Mouse (Mus musculus) spleen, postnatal 4 days (tissue): ENCODE data around the gene Tctex1d4.

Experiments
- DNase-seq, 2 experiments: peaks; one replicate each; pipeline ENCODE4 v3.0.0; 2022; ENCODE audit warnings: low spot score in 2 of 2

Tctex1d4 gene

DNA sequence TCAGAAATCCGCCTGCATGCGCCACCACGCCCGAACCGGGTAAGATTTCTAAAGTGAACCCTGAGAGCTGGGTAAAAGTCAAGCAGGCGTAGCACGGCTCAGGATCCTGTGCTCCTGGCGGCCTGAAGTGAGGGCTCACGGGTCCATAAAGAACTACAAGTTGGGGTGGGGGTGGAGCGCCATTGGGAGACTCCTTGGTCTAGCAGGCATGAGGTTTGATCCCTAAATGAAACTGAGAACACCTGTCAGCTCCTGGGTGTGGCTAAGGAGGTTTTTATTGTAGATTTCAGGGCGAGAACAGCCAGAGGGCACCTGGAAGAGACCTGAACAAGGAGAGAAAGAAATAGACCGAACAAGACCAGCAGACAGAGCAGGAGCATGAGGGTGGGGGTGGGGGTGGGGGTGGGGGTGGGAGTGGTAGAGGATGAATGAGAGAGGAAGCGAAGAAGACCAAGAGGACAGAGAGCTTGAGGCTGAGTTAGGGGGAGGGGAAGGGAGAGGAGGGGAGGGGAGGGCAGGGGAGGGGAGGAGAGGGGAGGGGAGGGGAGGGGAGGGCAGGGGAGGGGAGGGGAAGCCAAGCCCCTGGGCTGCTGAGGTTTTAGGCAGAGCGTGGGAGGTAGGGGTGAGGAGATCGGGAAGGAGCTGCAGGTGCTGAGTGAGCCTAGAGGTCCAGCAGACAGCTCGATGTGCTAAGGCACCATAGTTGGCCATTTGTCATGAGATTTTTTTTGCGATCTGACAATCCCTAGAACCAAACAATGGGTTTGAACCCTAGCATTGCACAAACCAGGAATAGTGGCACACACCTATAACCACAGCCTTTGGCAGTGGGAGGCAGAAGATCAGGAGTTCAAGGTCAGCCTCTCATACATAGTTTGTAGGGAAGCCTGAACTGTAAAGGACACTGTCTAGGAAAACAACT is 12.0 kb downstream of the Tctex1d4 start:
- DNase-seq: no peak

DNA sequence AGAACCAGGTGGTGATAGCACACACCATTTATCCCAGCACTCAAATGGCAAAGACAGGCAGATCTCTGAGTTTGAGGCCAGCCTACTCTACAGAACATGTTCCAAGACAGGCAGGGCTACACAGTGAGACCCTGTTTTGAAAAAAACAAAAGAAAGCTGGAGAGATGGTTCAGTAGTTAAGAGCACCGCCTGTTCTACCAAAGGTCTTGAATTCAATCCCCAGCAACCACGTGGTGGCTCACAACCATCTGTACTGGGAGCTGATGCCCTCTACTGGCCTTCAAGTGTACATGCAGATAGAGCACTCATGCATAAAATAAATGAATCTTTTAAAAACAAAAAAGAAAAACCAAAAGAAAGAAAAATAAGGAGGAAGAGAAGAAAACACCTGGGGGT is 12.6 kb downstream of the Tctex1d4 start:
- DNase-seq: no peak

DNA sequence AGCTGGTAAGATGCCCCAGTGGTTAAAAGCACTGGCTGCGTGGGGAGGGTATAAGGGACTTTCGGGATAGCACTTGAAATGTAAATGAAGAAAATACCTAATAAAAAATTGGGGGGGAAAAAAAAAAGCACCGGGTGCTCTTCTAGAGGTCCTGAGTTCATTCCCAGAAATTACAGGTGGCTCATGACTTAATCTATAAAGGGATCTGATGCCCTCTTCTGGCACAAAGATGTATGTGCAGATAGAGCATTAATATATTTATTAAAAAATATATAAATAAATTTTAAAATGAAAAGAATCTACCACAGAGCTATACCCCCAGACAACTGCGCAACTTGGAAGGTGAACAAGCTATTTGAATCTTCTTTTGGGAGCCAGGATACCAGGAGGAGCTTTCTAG is 14.0 kb downstream of the Tctex1d4 start:
- no peak for DNase-seq

DNA sequence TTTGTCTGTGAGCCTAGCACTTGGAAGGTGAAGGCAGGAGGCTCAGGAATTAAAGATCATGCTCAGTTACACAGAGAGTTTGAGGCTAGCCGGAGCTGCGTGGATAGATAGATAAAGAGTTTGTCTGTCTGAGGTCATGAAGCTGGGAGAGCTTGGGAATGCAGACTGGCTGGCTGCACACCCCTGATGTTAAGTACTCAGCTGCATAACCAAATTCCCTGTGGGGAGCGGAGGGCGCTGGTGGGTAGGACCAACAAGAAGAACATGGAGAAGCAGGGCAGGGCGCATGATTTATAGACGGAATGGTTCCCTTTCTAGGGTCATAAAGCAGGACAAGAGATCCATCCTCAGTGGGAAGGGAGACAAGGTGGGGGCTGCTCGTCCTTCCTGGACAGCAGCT is 16.4 kb downstream of the Tctex1d4 start:
- no peak for DNase-seq

DNA sequence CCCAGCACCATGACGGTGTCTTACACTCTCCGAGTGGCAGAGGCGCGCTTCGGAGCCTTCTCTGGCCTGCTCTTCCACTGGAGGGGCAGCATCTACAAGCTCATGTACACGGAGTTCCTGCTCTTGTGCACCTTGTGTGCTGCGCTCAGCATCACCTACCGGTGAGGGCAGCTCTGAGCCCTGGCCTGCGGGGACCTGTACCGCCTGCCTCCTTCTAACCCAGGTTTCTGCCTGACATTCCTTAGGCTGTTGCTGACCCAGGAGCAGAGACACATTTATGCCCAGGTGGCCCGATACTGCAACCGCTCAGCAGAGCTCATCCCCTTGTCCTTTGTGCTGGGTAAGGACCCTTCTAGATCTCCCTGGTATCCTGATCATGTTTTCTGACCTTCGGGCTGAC is 18.7 kb downstream of the Tctex1d4 start:
- peak in 1 of 2 experiments; percentile 60 for DNase-seq

DNA sequence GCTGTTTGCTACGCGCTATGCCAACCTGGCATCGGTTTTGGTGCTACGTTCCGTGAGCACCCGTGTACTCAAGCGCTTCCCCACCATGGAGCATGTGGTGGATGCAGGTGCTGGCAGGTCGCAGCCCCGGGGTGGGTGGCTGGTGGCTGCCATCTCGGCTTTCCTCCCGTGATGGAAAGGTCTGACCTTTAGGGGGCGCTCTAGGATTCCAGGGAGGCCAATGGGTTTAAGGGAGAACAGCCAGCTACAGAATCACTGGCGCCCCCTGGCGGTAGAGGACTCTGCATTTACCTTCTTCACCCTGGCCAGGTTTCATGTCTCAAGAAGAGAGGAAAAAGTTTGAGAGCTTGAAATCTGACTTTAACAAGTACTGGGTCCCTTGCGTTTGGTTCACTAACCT is 19.6 kb downstream of the Tctex1d4 start:
- DNase-seq: peak; percentile 93 to 99

DNA sequence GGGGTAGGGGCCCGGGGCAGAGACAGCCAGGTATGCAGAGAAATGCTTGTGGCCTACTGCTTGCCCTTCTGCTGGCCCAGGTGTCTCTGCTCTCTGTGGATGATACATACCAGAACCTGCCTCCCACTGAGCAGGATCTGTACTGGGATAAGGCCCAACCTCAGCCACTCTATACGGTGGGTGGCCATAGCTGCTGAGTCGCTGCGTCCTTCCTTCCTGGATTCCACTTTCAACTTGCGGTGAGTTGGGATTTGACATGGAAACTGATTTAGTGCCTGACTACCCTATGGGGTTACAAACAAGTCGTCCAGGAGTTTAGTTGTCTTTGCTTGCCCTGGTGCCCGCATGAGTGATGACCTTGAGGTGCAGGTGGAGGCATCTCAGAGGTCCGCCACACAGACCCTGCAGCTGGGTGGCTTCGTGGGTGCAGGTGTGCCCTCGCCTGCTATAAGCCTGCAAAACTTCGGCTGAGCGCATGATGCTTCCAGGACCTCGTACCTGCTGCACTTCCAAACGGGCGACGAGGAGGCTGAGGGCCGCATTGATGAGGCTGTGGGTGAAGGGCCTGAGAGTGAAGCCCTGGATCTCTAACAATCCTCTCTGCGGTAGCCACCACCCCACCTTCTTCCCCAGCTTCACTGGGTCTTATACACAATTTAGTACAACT is 21.6 kb downstream of the Tctex1d4 start:
- no peak for DNase-seq

DNA sequence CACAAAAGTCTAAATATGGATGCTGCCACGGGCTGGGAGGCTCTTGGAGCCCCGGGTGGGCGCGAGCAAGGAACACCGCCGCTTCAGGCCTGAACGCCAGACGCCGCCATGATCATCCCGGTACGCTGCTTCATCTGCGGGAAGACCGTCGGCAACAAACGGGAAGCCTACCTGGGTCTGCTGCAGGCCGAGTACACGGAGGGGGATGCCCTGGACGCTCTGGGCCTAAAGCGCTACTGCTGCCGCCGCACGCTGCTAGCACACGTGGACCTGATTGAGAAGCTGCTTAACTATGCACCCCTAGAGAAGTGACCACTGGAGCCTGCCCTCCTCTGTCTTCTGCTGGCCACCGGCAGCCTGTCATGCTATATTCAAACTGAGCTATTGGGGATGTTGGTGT is 22.2 kb downstream of the Tctex1d4 start:
- no peak for DNase-seq

DNA sequence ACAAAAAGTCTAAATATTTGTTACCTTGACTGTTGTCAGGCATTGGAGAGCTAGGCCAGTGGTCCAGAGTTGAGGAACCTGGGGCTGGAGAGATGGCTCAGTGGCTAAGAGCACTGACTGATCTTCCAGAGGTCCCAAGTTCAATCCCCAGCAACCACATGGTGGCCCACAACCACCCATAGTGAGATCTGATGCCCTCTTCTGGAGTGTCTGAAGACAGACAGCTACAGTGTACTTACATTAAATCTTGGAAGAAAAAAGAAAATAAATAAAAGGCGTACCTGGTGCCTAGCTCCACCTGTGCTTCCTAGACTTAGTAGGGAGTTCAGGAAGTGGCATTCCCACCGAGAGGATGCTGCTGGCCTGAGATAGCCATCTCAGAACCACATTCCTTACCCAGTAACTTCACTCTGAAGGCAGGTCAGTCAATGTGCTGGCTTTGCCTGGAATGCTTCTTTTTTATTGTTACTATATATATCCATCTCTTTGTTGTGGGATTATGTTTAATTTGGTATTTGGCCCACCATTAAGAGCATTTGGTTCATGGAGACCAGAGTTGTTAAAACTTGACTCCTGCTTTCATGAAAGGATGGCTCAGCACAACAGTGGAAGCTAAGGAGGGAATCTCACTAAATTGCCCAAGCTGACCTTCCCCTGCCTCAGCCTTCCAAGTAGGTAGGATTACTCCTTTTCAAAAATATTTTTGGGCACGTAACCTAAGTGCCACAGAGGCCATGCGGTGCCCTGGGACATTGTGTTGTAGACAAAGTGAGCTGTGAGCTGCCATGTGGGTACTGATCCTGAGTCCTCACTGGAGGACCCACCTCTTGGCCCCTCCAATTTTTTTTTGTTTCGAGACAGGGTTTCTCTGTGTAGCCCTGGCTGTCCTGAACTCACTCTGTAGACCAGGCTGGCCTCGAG is 23.0 kb downstream of the Tctex1d4 start:
- DNase-seq: no peak

DNA sequence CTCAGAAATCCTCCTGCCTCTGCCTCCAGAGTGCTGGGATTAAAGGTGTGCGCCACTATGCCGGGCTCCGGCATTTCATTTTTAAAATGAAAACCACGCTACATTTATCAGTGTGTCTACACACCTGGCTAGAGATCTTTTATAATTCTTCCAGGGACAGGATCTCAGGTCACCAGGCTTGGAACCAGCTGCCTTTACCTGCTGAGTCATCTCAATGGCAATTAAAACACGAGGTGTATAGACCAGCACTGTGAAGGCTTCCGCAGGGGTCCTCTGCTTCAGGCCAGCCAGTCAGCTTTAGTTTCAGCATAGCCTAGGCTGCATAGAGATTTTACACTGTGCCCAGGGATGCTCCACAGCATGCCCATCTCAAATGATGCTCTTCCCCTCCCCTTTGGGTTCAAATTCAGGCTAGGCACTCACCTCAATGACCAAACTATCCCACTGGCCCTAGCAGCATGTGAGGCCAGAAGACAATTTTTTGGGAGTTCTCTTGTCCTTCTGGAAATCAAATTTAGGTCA is 23.7 kb downstream of the Tctex1d4 start:
- DNase-seq: no peak

DNA sequence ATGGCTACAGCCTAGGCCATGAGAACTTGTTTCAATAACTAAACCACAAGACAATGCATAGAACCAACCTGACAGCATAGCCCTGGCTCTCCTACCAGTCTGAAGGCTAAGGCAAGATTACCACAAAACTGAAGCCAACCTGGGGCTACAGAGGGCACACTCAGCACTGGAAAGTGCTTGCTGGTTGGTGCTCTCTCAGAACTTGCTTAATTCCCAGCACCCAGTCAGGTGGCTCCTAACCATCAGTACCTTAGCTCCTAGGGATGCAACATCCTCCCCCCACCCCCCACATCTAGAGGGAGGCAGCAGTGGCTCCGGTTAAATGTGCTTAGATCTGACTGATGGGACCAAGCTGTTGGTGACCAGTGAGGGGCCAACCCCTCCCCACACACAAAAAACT is 24.8 kb downstream of the Tctex1d4 start:
- DNase-seq: no peak

DNA sequence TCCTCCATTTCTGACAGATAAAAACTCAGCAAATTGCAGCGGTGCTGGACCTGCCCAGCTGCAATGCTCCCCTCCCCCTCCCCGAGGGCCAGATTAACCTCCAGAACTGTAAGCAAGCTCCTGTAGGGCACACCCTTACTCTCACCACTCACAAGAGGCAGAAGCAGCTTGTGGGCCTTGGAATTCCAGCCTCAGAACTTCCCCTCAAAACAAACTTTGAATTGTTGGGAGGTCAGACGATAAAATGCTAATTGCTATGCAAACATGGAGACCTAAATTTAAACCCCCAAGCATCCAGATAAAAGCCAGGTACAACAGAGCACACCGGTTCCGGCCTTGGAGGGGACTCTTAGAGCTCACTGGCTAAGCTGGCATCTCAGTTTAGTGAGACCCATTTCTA is 26.1 kb downstream of the Tctex1d4 start:
- no peak for DNase-seq

DNA sequence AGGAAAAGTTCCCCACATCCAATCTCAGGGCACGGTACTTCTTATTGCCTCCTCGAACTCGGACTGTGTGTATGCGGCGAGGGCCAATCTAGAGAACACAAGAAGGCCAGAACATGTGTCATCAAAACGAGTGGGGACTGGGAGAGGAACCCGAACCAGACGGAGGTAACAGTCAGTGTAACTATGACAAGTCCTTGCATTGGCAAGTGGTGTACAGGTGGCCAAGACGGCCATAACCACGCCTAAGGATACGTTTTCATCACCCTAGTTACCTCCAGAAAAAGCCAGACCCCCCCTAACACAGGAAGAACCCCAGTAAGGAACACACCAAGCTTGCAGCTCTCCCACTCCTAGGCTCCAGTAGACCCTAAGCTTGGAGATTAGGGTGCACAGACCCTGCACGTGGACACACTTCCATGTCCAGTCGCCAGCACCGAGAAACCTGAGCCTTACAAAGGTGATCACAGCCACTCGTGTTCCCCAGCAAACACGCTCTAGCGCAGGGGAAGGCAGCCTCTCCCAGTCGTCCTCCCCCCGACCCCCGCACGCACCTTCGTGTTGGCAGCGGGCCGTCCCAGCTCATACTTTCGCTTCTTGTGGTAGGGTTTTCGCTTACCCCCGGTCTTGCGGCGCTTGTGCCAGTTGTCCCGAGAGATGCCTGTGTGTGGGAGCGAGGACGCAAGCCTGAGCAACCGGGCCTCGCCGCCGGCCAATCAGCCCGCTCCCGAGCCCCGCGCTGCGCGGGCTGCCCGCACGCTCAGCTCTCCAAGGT is 28.6 kb downstream of the Tctex1d4 start:
- no peak for DNase-seq

DNA sequence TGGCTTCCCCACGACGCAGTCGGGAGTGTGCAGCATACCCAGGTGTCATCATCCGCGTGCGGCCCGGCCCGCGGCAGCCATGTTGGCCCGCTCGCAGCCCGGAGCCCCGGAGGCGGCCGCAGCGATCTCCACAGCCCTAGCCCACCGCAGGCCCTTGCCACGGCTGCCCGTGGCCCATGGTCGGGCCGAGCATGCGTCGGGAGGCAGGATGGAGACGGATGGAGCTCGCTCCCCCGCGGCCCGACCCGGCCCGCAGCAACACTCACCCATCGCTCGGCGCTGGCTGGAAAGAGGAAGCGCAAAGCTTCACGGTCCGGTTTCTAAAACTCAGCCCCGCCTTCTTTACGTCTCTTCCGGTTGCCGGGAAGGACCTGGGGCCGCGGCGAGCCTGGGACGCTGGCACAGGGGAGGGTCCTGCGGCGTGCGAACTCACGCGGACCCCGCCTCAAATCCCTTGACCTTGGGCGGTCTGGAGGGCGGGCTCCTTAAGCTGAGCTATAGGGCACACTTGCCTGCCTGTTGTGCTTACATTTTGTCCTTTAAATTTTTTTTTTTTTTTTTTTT is 29.3 kb downstream of the Tctex1d4 start, which contains the start of gene Rps8:
TSS of gene Rps8 (minus strand) at position 452 of the 564 bp plus-strand sequence.
- DNase-seq: peak; percentile 79 to 89

DNA sequence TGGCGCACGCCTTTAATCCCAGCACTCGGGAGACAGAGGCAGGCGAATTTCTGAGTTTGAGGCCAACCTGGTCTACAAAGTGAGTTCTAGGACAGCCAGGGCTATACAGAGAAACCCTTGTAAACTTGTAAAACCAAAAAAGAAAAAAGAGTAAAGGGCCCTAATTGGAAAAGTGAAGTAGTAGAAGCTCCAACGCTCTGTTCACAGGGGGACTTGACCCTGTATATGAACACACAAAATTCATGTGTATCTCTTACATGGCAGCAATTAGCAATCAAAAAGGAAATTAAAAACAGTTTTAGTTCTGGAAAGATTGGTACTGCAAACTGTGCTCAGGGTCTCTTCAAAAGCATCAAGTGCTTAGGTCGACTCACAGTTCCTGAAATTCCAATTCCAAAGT is 29.8 kb downstream of the Tctex1d4 start:
- no peak for DNase-seq

DNA sequence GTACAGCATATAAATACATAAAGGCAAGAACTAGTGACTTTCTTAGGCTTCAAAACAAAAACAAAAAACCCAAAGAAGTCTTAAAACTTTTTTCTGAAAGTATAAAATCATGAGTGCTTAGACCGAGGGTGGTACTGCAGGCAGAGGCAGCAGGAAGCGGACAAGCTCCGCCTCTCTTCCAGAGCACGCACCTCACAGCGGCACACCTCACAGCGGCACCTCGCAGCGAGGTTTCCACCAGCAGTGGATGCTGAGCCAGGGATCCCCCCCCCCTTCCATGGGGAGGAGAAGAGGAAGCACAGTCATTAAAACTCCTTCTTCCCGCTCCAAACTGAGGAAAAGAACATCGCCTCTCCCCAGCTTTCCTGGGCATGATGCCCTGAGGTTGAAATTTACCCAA is 33.1 kb downstream of the Tctex1d4 start:
- no peak for DNase-seq

DNA sequence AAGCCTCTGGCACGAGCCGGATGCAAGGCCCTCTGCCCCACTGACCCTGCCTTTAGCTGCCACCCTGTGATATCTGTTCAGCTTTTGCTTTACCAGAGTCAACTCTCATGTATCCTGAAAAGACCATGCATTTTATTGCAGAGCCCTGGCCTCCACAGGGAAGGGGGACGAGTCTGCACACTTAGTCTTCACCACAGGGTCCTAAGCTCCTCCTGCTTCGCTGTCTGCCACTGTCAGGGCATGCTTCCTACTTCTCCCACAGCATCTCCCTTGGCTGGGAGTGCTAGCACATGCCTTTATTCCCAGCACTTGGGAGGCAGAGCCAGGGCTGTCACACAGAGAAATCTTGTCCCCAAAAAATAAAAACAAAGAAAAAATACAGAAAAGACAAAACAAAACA is 34.6 kb downstream of the Tctex1d4 start:
- no peak for DNase-seq

DNA sequence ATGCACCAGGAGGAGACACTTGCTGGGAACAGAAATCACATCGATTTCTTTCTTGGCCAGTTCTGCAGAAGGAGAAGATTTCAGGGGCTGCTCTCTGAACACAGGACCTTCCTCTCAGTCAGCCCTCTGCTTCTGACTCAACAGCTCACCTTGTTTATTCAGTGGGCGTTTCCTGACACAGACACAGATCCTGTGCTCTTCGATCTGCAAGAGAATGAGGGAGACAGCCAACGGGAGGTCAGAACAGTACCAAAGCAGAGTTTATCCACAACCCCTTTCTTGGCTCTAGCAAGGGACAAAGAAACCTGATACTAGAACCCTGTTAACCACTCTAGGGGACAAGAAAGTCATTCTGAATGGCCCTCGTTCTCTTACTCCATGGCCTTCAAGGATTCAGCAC is 43.3 kb downstream of the Tctex1d4 start:
- DNase-seq: no peak
